In the genomic region with DNA sequence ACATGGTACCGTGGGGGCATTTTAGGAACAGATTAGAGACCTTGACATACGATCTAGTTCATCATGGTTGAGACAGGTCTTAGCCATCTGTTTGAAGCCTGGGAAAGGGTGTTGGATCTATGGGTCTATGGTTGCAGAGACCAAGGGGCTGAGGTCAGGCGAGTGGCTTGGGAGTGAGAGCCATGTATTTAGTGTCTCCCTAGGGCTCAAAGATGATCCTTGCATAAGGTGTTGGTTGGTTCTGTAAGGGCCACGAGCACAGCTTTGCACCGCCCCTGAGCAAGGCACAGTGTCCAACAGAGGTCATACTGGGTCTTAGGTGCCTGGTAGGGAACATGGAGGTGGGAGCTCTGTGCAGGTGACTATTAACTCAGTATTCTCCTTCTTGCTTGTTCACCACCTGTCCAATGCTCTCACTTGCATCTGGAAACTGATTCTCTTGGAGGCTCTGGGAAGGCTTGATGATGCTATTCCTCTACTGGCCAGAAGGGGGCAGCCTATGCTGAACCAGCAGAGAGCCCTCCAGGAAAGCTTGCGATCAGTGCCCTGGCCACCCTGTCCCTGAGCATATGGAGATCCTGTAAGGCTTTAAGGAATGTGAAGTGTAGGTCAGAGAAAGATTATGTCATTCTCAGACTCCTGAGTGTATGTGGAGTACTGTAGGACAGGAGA, we compare ENCODE assay signal across 8 mouse cellular contexts. TPM values are rescaled to one million over a fixed set of nuclear protein-coding genes. Genes with fewer than 3 reads are reported as not detected.
DNase-seq lines count a peak whose midpoint lies in the region; ATAC-seq and TF ChIP-seq lines count a peak whose summit lies in the region.

No protein-coding gene starts in this region.

- peak; percentile 65 for ATAC-seq in heart, postnatal 0 days (ENCODE audit: insufficient read depth, low read depth)
- ATAC-seq in liver, embryonic 13.5 days (ENCODE audit: low read depth) = peak; percentile 24; the same call in 1 of the 2 replicates
- peak; percentile 15; the same call in 1 of the 2 replicates for ATAC-seq in neural tube, embryonic 13.5 days (ENCODE audit: low read depth)
- ATAC-seq in activated CD4-positive, CD25-positive, alpha-beta regulatory T cell, adult 4 months = no peak

- H3K9ac ChIP-seq in heart, postnatal 0 days (replicated peaks; ENCODE audit: low read depth, low read length) = no peak overlapping the region
- H3K9ac ChIP-seq in liver, embryonic 13.5 days = no peak overlapping the region
- peak overlapping the region; percentile 75 for H3K9ac ChIP-seq in neural tube, embryonic 13.5 days

- H3K27me3 ChIP-seq in forebrain, embryonic 10.5 days (ENCODE audit: poor library complexity, severe bottlenecking) = peaks cover 61% of the 10 kb centered on the region
- H3K27me3 ChIP-seq in heart, postnatal 0 days (ENCODE audit: control insufficient read depth, insufficient read depth, low read length) = peaks cover 7% of the 10 kb centered on the region; the same call in 1 of the 2 replicates
- H3K27me3 ChIP-seq in liver, embryonic 13.5 days = peaks cover 25% of the 10 kb centered on the region; the same call in 1 of the 2 replicates
- H3K27me3 ChIP-seq in neural tube, embryonic 13.5 days = peaks cover 6% of the 10 kb centered on the region; the same call in 1 of the 2 replicates

- peaks cover 24% of the 10 kb centered on the region for H3K4me1 ChIP-seq in forebrain, embryonic 10.5 days
- H3K4me1 ChIP-seq in heart, postnatal 0 days (ENCODE audit: control insufficient read depth, insufficient read depth) = peaks cover 4% of the 10 kb centered on the region
- peaks cover 9% of the 10 kb centered on the region for H3K4me1 ChIP-seq in liver, embryonic 13.5 days (replicated peaks)
- H3K4me1 ChIP-seq in neural tube, embryonic 13.5 days (replicated peaks) = peaks cover 14% of the 10 kb centered on the region

- peak overlapping the region; percentile 57; the same call in 1 of the 2 replicates for H3K4me3 ChIP-seq in forebrain, embryonic 10.5 days
- H3K4me3 ChIP-seq in heart, postnatal 0 days (ENCODE audit: low read depth, low read length) = no peak overlapping the region
- H3K4me3 ChIP-seq in liver, embryonic 13.5 days (replicated peaks) = no peak overlapping the region
- no peak overlapping the region for H3K4me3 ChIP-seq in neural tube, embryonic 13.5 days

- TF ChIP-seq EP300 in heart, postnatal 0 days (IDR thresholded peaks at IDR 0.05; ENCODE audit: low read depth) = no peak

- no peaks in the 10 kb centered on the region for H3K36me3 ChIP-seq in forebrain, embryonic 10.5 days (replicated peaks)
- no peaks in the 10 kb centered on the region for H3K36me3 ChIP-seq in heart, postnatal 0 days (replicated peaks; ENCODE audit: control insufficient read depth, insufficient read depth, low read length)
- no peaks in the 10 kb centered on the region for H3K36me3 ChIP-seq in liver, embryonic 13.5 days
- no peaks in the 10 kb centered on the region for H3K36me3 ChIP-seq in neural tube, embryonic 13.5 days

- WGBS in forebrain, embryonic 10.5 days = 61% methylated on average over 6 of the region's 6 CpGs
- 40% methylated on average over 6 of the region's 6 CpGs for WGBS in heart, postnatal 0 days
- 45% methylated on average over 6 of the region's 6 CpGs for WGBS in liver, embryonic 13.5 days (ENCODE audit: insufficient replicate concordance)
- 59% methylated on average over 6 of the region's 6 CpGs for WGBS in neural tube, embryonic 13.5 days

- peak; percentile 93 for TF ChIP-seq CTCF in heart, postnatal 0 days (IDR thresholded peaks at IDR 0.05; ENCODE audit: low read depth)

- H3K27ac ChIP-seq in forebrain, embryonic 10.5 days = peak overlapping the region; percentile 81; the same call in 1 of the 2 replicates
- peak overlapping the region; percentile 26 for H3K27ac ChIP-seq in heart, postnatal 0 days (ENCODE audit: low read depth)
- H3K27ac ChIP-seq in liver, embryonic 13.5 days = no peak overlapping the region
- peak overlapping the region; percentile 25; the same call in 1 of the 2 replicates for H3K27ac ChIP-seq in neural tube, embryonic 13.5 days (replicated peaks)

- H3K4me2 ChIP-seq in heart, postnatal 0 days (ENCODE audit: low read depth, low read length) = peak overlapping the region; percentile 69
- H3K4me2 ChIP-seq in liver, embryonic 13.5 days = no peak overlapping the region
- peak overlapping the region; percentile 76 for H3K4me2 ChIP-seq in neural tube, embryonic 13.5 days

- H3K9me3 ChIP-seq in forebrain, embryonic 10.5 days = no peaks in the 10 kb centered on the region
- no peaks in the 10 kb centered on the region for H3K9me3 ChIP-seq in heart, postnatal 0 days (replicated peaks; ENCODE audit: control insufficient read depth, low read length)
- H3K9me3 ChIP-seq in liver, embryonic 13.5 days (replicated peaks) = no peaks in the 10 kb centered on the region
- H3K9me3 ChIP-seq in neural tube, embryonic 13.5 days = no peaks in the 10 kb centered on the region

- DNase-seq in MEL-GATA-1-ER (ENCODE audit: extremely low read depth, low read depth) = peak; percentile 20
- peak; percentile 29 for DNase-seq in c-Kit-positive CD71-negative TER-119-negative erythroid progenitor cells, embryonic 14.5 days (ENCODE audit: low read depth)
- peak; percentile 55 for DNase-seq in forebrain, embryonic 10.5 days (ENCODE audit: extremely low spot score, low spot score)
- DNase-seq in heart, postnatal 0 days (ENCODE audit: low spot score) = peak; percentile 88
- peak; percentile 67 to 73 for DNase-seq in kidney, postnatal 25 days
- DNase-seq in liver, embryonic 13.5 days = no peak

RNA-seq across cellular contexts. Expression of a gene that starts 1.0 kb away (rescaled TPM):
- polyA plus RNA-seq in forebrain, embryonic 10.5 days (2016; fragmentation: Nextera tagmentation; extraction: Ambion mirVana) = 1.3 TPM in 2 replicates
- total RNA-seq in heart, postnatal 0 days (2014; rRNA removed; ENCODE audit: low replicate concordance) = 313 and 411 TPM in 2 replicates
- 362 and 388 TPM in 2 replicates for polyA plus RNA-seq in heart, postnatal 0 days (2015; fragmentation: Nextera tagmentation; extraction: Ambion mirVana)
- 3.5 and 3.8 TPM in 2 replicates for polyA plus RNA-seq in liver, embryonic 13.5 days (2015; fragmentation: Nextera tagmentation; extraction: Ambion mirVana)
- 6.4 and 10.8 TPM in 2 replicates for polyA plus RNA-seq in neural tube, embryonic 13.5 days (2015; fragmentation: Nextera tagmentation; extraction: Ambion mirVana)
- polyA plus RNA-seq in activated CD4-positive, CD25-positive, alpha-beta regulatory T cell, adult 4 months (2017; shearing (Covaris generic)) = under 1 TPM in 1 of 2 experiments, not detected in 1; 0.15 TPM

RNA-seq across cellular contexts. Expression of a gene that starts 59.7 kb away (rescaled TPM):
- polyA plus RNA-seq in forebrain, embryonic 10.5 days (2016; fragmentation: Nextera tagmentation; extraction: Ambion mirVana) = 6.2 and 7.1 TPM in 2 replicates
- 6.9 and 12.1 TPM in 2 replicates for total RNA-seq in heart, postnatal 0 days (2014; rRNA removed; ENCODE audit: low replicate concordance)
- 2.4 TPM in 2 replicates for polyA plus RNA-seq in heart, postnatal 0 days (2015; fragmentation: Nextera tagmentation; extraction: Ambion mirVana)
- polyA plus RNA-seq in liver, embryonic 13.5 days (2015; fragmentation: Nextera tagmentation; extraction: Ambion mirVana) = 0.75 and 0.98 TPM in 2 replicates
- polyA plus RNA-seq in neural tube, embryonic 13.5 days (2015; fragmentation: Nextera tagmentation; extraction: Ambion mirVana) = 20.3 and 21.3 TPM in 2 replicates
- 1 to 10 TPM; 3.8 to 4.2 TPM for polyA plus RNA-seq in activated CD4-positive, CD25-positive, alpha-beta regulatory T cell, adult 4 months (2017; shearing (Covaris generic))

Comparison
In these comparisons a context has a peak if more than half of its experiments do, and no peak if none do; other contexts are left out.
1. RNA of a gene that starts 1.0 kb away (polyA plus RNA-seq): 362 to 388 TPM in heart, postnatal 0 days; 6.4 to 10.8 TPM in neural tube, embryonic 13.5 days, 3.5 to 3.8 TPM in liver, embryonic 13.5 days, 1.3 TPM in forebrain, embryonic 10.5 days and 0.15 TPM in activated CD4-positive, CD25-positive, alpha-beta regulatory T cell, adult 4 months; every median in the first group is over 10 times any median in the second.